Mouse (Mus musculus) embryonic facial prominence, embryonic 11.5 days (tissue): ENCODE measurements around the gene Pygm. TPM values are rescaled to one million over a fixed set of nuclear protein-coding genes. Genes with fewer than 3 reads are reported as not detected.
A peak's percentile ranks its signal among the peaks of the same experiment; 100 is the strongest.

Source experiments
- ATAC-seq: fragments of 200-750 bp; cut with Nextera tagmentation; replicated peaks from 2 replicates; pipeline ENCODE4 v1.8.0; 2017; ENCODE audit warnings: low read depth; ENCODE audit not compliant: insufficient number of reproducible peaks, low FRiP score, low TSS enrichment
- DNase-seq: peaks from one replicate; pipeline ENCODE4 v3.0.0-alpha.2; 2015; ENCODE audit warnings: low spot score
- H3K27ac ChIP-seq: fragments of 300-500 bp; sonication (generic); replicated peaks from 2 replicates; pipeline ENCODE4 v1.5.1; 2014; ENCODE audit warnings: mild to moderate bottlenecking, low read depth, low read length, control low read depth
- H3K27me3 ChIP-seq: fragments of 300-500 bp; sonication (generic); 2 replicates; pipeline ENCODE4 v1.6.1; 2014; ENCODE audit warnings: mild to moderate bottlenecking, low read length, moderate library complexity, mixed read lengths; ENCODE audit not compliant: control insufficient read depth, insufficient read depth
- H3K36me3 ChIP-seq: fragments of 300-500 bp; sonication (generic); replicated peaks from 2 replicates; pipeline ENCODE4 v1.6.1; 2014; ENCODE audit warnings: low read depth, mild to moderate bottlenecking, low read length, moderate library complexity, mixed read lengths; ENCODE audit not compliant: control insufficient read depth, insufficient read depth
- H3K4me1 ChIP-seq: fragments of 300-500 bp; sonication (generic); 2 replicates; pipeline ENCODE4 v1.6.1; 2014; ENCODE audit warnings: low read length, mixed read lengths; ENCODE audit not compliant: control insufficient read depth, insufficient read depth
- H3K4me2 ChIP-seq: fragments of 300-500 bp; sonication (generic); 2 replicates; pipeline ENCODE4 v1.6.1; 2014; ENCODE audit warnings: low read depth, mild to moderate bottlenecking, control low read depth, low read length, moderate library complexity
- H3K4me3 ChIP-seq: fragments of 300-500 bp; sonication (generic); 2 replicates; pipeline ENCODE4 v1.5.1; 2014; ENCODE audit warnings: low read depth, low read length, control low read depth
- H3K9ac ChIP-seq: fragments of 300-500 bp; sonication (generic); replicated peaks from 2 replicates; pipeline ENCODE4 v1.6.1; 2014; ENCODE audit warnings: mild to moderate bottlenecking, control low read depth, low read length
- H3K9me3 ChIP-seq: fragments of 300-500 bp; sonication (generic); replicated peaks from 2 replicates; pipeline ENCODE4 v1.6.1; 2016; ENCODE audit warnings: mild to moderate bottlenecking, low read length, inconsistent platforms, mixed read lengths; ENCODE audit not compliant: control insufficient read depth
- WGBS: fragments of 180-500 bp; shearing (Covaris S2); extraction: QIAGEN DNeasy Blood & Tissue Kit; methylation state at CpG from one replicate; pipeline ENCODE4 v1.1.7; 2014; 5-methylcytosine and 5-hydroxymethylcytosine counted together
- polyA plus RNA-seq: library from polyadenylated mRNA; unstranded; fragments of >200 nt; fragmentation: Nextera tagmentation; extraction: Ambion mirVana; gene quantifications from 2 replicates; pipeline ENCODE4 v1.2.1, GENCODE M21; 2014

Gene Pygm
- polyA plus RNA-seq, 1 experiment from 2014 or later: 2.8 TPM

GRCm38 (mm10) chr19:6392743-6393393, 8.7 kb downstream of the Pygm start:
- no peak overlapping the region for H3K4me3 ChIP-seq
- ATAC-seq (no peak), DNase-seq (no peak)
- H3K9me3 ChIP-seq: no peaks in the 10 kb centered on the region
- H3K27me3 ChIP-seq: no peaks in the 10 kb centered on the region
- peaks cover 5% of the 10 kb centered on the region for H3K4me1 ChIP-seq
- H3K27ac ChIP-seq: no peak overlapping the region
- H3K9ac ChIP-seq: no peak overlapping the region
- WGBS: 92% methylated on average over 14 of the region's 14 CpGs
- no peak overlapping the region for H3K4me2 ChIP-seq
- H3K36me3 ChIP-seq: no peaks in the 10 kb centered on the region

- Histone ChIP-seq H3K4me1 (peaks cover 6% of the 10 kb centered on the region), H3K4me3 (no peak overlapping the region), H3K36me3 (no peaks in the 10 kb centered on the region), H3K27ac (no peak overlapping the region), H3K27me3 (peaks cover 4% of the 10 kb centered on the region; the same call in 1 of the 2 replicates), H3K9me3 (no peaks in the 10 kb centered on the region), H3K9ac (no peak overlapping the region), H3K4me2 (no peak overlapping the region)
- WGBS: 87% methylated on average over 16 of the region's 16 CpGs
- no peak for ATAC-seq
- no peak for DNase-seq
Measured at GRCm38 (mm10) chr19:6393637-6394036, 9.4 kb downstream of the Pygm start.

- 86% methylated on average over 5 of the region's 5 CpGs for WGBS
- DNase-seq (no peak), ATAC-seq (no peak)
- Histone ChIP-seq H3K4me2 (no peak overlapping the region), H3K9me3 (no peaks in the 10 kb centered on the region), H3K27ac (no peak overlapping the region), H3K9ac (no peak overlapping the region), H3K36me3 (no peaks in the 10 kb centered on the region), H3K4me3 (no peak overlapping the region), H3K4me1 (peaks cover 3% of the 10 kb centered on the region; the same call in 1 of the 2 replicates), H3K27me3 (peaks cover 26% of the 10 kb centered on the region)
Measured at GRCm38 (mm10) chr19:6396237-6396636, 12.0 kb downstream of the Pygm start.

- no peak overlapping the region for H3K27ac ChIP-seq
- H3K27me3 ChIP-seq: peaks cover 29% of the 10 kb centered on the region
- H3K4me3 ChIP-seq: no peak overlapping the region
- H3K36me3 ChIP-seq: no peaks in the 10 kb centered on the region
- H3K4me1 ChIP-seq: peaks cover 7% of the 10 kb centered on the region; the same call in 1 of the 2 replicates
- H3K4me2 ChIP-seq: no peak overlapping the region
- no peak overlapping the region for H3K9ac ChIP-seq
- DNase-seq: no peak
- 83% methylated on average over 22 of the region's 22 CpGs for WGBS
- no peaks in the 10 kb centered on the region for H3K9me3 ChIP-seq
- no peak for ATAC-seq
Measured at GRCm38 (mm10) chr19:6397582-6398249, 13.5 kb downstream of the Pygm start.

GRCm38 (mm10) chr19:6398447-6399284, 14.5 kb downstream of the Pygm start:
- WGBS: under 1% methylated on average over 38 of the region's 39 CpGs
- H3K4me1 ChIP-seq: peaks cover 7% of the 10 kb centered on the region; the same call in 1 of the 2 replicates
- DNase-seq (peak; percentile 68), ATAC-seq (peak; percentile 34; the same call in 1 of the 2 replicates)
- H3K4me3 ChIP-seq: peak overlapping the region; percentile 62
- no peak overlapping the region for H3K27ac ChIP-seq
- no peaks in the 10 kb centered on the region for H3K9me3 ChIP-seq
- no peak overlapping the region; the same call in 1 of the 2 replicates for H3K9ac ChIP-seq
- peak overlapping the region; percentile 100 for H3K4me2 ChIP-seq
- H3K36me3 ChIP-seq: no peaks in the 10 kb centered on the region
- peaks cover 29% of the 10 kb centered on the region for H3K27me3 ChIP-seq

- DNase-seq (peak; percentile 49), ATAC-seq (no peak)
- H3K9me3 ChIP-seq: no peaks in the 10 kb centered on the region
- no peaks in the 10 kb centered on the region for H3K36me3 ChIP-seq
- H3K4me1 ChIP-seq: peaks cover 7% of the 10 kb centered on the region; the same call in 1 of the 2 replicates
- peaks cover 29% of the 10 kb centered on the region for H3K27me3 ChIP-seq
- peak within 1 kb of the TSS; percentile 70 for H3K9ac ChIP-seq
- peak within 1 kb of the TSS; percentile 62 for H3K4me3 ChIP-seq
- WGBS: under 1% methylated on average over 69 of the region's 87 CpGs
- peak within 1 kb of the TSS; percentile 100 for H3K4me2 ChIP-seq
- H3K27ac ChIP-seq: no peak within 1 kb of the TSS
Measured at GRCm38 (mm10) chr19:6399285-6400095, 15.3 kb downstream of the Pygm start, which contains the start of gene Rasgrp2. TSS of gene Rasgrp2 (plus strand) at chr19:6399340.
